Mouse (Mus musculus): Measurements from ENCODE around the gene Slc44a3.

Gene Slc44a3

DNA sequence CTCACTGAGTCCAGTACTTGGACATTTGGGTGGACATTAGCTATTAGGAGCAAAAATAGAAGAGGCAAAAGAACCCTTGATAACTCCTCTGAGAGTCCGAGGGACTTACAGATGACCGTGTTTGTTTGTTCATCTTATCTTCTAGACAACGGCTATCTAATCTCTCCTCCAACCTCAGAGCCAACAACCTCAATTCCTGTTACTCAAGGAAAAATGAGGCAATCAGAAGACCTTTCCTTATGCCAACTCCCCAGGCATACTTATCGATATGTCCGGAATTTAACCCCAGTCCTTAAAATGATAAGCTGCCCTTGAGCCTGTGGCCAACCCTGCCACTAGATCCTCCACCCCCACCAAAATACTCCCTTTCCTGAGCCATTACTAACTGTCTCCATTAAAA lies 31.5 kb downstream of the Slc44a3 start:
- no peak for DNase-seq (ENCODE audit: low spot score in 2 of 2)

DNA sequence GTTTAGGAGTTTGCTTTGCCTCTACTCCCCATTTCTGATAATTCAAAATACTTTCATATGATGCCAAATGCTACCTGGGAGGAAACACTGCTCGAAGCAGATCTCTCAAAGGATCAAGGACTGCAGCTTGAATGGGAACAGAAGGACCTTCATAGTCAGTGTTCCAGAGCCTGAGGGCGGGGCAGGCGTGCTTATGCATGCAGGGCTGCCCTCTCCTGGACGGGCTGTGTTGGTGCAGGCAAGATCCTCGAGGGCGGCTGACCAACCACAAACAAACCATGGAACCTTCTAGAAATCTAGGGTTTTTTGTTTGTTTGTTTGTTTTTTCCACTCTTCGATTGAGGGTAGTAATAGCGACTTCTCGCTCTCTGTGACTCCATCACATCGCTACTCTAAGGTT lies 32.0 kb downstream of the Slc44a3 start:
- DNase-seq (ENCODE audit: low spot score in 2 of 2) = peak; percentile 72 to 82

DNA sequence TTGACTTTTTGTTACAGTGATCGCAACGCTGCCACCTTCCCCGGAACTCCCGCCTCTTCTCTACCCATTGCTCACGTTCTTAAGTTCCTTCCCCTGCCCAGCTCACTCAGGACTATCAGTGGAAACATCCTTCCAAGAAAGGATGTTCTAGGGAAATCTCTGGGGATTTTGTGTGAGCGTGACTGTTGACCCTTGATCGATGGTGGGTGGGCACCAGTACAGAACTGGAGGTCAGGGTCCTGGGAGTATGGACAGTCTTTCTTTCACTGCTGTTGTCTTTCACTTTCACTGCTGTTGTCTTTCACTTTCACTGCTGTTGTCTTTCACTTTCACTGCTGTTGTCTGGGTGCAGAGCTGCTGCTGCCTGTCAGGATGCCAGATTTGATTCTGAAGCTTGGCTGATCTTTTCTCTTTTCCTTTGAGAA lies 38.2 kb downstream of the Slc44a3 start:
- no peak for DNase-seq (ENCODE audit: low spot score in 2 of 2)

DNA sequence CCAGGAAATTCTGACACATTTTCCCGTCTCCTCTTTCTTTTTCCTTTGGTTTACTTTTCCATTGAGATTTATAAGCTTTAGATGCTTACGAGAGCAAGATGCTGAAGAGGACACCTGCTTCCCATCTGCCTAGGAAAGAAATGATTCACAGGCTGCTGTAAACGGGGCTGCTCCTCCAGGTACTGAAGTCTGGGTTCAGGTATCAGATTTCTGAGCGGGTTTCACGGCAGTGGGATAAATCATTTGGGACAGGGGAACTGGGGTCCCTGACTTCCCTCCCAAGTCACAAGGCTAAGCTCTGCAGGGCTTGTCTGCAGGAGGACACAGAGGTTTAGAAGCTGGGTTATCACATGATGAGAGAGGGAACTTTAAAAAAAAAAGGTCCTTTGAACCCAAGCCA lies 40.2 kb downstream of the Slc44a3 start:
- no peak for DNase-seq (ENCODE audit: low spot score in 2 of 2)

DNA sequence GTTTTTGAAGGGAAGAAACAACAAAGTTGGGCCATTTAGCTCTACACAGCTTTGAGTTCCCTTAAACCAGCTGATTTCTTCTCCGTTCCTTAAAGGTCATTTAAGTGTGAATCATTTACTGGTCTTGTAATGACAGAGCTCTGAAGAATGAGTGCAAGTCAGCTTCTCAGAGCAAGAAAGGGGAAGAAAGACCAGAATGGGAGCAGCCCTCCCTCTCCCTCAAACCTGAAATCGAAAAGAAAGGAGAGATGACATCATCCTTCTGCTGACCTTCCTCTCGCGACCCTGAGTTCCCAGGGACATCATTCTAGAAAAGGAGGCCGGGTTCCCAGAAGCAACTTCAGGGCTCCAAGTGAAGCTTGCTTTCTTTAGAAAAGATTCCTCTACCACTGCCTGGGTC lies 41.3 kb downstream of the Slc44a3 start:
- no peak for DNase-seq (ENCODE audit: low spot score in 2 of 2)

DNA sequence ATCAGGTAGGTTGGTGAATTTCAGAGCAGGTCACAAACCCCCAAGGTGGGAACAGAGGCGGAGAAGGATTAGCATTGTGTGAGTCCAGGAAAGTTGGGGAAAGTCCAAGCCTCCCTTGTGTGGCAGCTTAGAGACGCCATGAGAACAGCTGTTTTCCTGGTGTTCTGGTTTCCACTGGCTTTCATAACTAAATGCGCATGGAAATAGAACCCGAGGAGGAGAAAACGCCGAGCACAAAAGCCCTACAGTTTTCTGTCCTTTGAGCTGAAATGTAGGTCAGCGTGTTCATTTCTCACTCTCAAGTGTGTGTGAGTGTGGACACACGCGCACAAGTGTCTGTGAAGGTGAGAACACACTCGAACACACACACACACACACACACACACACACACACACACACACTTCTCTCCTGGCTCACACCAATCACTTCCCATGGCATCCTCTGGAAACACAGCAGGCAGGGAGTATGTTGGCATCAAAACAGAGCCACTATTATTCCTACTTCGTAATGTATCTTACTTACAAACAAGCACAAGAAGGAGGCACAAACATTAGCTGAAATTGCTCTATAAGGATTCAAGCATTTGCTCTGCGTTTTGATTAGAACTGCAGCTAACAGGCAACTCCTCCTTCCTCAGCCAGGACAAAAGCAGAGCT lies 42.6 kb downstream of the Slc44a3 start:
- no peak for DNase-seq (ENCODE audit: low spot score in 2 of 2)

DNA sequence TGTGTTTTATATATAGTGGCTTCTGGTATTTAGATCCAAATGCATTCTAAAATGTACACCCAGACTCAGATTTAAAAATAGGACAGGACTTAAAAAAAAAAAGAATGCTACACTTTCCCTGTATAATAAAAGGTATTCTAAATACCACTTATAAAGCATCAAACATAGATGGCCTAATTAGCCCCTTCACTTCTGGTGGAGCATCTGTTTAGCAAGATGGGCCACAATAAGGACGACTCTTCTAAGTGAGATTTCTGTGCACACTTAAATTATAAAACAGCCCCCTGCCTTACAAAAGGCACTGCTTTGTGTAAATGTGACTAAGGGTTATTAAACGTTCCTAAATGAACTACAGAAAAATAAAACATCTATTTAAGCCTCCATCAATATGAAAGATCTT lies 47.0 kb downstream of the Slc44a3 start:
- no peak for DNase-seq (ENCODE audit: low spot score in 2 of 2)

DNA sequence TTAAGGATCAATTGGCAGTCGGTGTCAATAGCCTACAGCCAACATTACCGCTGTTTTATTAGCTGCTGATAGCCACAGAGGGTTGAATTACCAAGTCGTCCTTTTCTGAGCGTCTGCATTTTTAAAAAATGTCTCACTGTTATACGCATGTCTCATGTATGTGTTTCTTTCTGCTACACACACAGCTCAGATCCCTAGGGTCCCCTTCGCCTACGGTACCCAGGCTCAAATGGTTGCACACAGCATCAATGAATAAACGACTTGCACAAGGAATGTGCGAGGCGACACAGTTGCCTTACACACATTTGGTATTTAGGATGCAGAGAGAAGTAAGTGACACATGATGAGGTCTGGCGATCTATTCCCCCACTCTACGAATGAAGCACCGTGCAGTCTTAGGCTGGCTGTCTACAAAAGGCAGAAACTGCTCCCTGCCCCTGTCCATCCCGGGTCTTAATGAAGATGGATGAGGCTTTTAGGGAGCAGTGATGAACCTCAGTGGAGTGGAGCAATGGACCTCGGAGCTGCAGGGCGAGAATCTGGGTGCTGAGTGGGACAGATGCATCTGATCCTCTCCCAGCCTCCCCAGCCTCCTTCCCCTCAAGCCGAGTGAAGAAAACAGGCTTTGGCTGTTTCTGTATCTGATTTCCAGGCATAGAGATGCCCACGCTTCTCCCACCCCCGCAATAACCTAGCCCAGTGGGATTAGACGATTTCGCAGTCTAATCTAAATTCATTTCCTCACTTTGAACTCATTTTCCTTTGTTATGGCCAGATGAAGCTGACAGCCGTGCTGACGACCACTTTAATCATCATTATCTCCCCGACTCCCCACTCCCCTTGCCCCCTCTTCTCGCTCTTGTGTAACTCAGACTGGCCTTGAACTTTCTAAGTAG lies 48.7 kb downstream of the Slc44a3 start:
- no peak for DNase-seq (ENCODE audit: low spot score in 2 of 2)

DNA sequence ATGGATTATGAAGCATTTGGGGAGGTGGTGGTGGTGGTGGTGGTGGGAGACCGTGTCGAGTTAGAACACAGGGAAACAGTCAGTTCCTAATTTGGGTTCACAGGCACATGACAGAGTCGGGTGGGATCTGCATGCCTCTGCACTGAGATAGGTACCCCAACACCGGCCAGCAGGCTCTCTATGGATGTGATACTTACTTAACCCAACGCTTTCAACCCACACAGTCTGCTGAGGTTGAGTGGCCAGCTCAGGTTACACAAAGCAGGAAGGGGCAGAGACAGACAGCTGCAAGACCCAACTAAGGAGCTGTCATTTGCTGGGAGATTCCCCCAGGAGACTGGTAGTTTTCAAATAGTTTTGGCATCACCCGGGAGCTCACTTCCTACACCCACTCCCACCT lies 50.6 kb downstream of the Slc44a3 start:
- no peak for DNase-seq (ENCODE audit: low spot score in 2 of 2)

DNA sequence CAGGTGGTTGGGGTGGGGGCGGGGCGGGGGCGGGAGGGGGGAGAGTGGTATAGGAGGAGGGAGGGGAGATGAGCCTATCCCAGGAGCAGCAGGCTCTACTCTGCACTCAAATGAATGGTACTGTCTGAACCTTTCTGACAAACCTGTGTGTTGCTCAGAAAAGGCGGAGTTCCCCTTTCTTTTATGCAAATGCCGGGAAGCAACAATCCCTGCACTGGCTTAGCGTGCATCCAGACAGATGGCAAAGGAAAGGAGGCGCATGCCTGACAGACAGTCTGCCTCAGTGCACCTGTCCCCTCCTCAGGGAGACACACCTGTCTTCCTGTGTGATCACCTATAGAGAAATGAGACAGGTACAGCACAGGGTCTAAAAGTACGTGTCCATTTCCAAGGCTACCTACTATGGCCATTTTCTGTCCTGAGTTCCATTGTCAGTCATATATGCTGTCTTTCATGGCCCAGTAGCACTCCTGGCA lies 51.2 kb downstream of the Slc44a3 start:
- no peak for DNase-seq (ENCODE audit: low spot score in 2 of 2)

DNA sequence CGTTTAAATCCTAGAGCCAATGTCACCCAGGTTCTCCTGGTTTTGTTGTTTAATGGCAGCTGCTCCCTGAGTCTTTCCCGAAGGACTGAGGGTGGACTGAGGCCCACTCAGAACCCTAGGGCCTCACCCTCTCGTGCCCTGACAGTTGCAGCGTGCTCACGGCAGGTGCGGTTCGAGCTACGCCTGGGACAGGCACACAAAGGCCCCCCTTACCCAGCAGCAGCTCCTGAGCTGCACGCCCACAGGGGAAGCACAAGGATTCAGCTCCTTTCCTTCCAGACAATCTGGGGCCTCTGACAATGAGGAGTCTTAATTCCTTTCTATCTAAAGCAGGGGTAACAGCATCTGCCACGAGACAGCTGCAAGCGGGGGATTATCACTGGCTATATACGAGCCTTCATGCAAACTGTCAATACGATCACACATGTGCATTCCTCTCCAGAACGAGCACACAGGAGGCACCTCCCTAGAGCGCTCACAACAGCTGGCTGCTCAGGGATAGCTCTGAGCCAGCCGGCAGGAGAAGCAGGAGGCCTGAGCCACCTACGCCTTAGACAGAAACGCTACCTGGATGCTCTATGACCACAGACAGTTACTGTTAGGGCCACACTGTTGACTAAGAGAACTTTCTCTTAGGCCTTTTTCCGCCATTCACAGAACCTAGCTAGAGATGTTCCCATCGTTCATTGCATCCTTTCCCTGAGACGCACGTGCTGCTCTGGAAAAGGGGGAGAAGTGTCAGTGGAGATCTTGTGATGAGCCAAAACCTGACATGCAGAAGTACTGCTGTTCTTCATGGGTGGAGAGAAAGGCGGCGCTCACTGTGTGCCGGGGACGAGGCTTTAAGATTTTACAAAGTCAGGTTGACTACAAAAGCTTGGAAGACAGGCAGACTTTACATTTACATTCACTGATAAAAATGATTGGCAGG lies 51.9 kb downstream of the Slc44a3 start:
- DNase-seq (ENCODE audit: low spot score in 2 of 2) = no peak

DNA sequence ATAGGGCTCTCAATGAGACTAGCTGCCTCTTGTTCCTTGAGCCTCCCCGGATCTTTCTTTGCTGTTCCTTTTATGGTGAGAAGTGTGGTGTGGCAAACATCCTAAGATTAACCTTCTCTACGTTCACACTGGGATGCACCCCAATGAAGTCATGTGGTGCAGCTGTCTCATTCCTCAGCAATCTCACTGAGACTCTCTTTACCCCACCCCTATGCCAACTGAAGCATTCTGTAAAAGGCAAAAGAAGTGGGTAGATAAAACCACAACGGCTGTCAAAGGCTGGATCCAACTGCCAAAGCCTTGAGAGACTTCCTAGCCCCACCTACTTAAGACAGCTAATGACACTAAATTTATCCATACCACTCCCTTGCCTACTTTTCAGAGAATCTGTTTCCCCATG lies 57.5 kb downstream of the Slc44a3 start:
- DNase-seq (ENCODE audit: low spot score in 2 of 2) = no peak

DNA sequence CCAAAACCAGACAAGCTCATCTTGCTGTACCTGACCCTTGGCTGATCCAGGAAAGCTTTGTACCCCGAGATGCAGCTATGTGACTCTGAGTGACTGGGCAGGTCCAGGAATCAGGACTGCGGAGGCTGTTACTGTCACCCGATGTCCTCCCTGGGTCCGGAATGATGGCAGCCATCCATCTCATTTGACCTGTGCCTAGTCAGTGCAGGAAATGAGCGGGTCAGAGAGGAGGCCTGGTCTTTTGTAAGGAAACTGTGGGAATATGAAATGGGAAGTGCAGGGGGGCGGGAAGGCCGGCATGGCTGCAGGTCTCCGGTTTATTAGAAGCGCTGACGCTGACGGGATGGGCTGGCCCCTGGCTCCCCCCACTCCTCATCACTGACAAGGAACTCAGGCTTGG lies 60.5 kb downstream of the Slc44a3 start:
- no peak for DNase-seq (ENCODE audit: low spot score in 2 of 2)

DNA sequence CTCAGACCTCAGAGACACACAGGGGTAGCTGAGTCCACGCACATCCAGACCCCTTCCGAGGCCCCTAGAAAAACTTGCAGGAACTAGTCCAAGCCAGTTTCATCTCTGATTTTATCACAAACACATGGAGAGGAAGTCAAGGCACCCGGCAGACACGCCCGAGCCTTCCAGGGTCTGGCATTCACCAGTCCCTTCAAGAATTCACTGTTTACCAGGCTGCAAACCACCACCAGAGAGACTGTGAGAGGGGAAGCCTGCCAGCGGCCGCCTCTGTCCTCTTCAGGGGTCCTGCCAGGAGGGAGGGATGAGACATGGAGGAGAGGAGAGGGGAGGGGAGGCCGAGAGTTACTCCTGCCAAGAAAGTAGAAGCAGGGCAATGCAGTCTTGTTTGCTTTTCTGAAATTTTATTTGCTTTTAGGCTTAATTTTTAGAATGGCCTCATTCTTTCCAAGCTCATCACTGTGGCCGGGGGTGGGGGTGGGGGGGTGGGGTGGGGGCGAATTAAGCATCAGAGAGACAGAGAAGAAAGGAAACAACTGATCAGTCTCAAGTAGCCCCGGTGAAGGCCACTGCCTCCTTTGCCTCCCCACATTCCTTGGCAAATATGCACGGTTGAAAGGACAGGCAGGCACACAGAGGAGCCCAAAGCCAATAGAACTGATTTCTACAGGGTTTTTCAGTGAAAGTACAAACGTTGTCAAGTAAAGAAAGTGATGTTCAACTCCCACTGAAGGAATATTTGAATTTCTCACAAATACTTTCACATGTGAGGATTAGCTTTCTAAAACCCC lies 62.8 kb downstream of the Slc44a3 start:
- DNase-seq (ENCODE audit: low spot score in 2 of 2) = peak in 1 of 2 experiments; percentile 46

DNA sequence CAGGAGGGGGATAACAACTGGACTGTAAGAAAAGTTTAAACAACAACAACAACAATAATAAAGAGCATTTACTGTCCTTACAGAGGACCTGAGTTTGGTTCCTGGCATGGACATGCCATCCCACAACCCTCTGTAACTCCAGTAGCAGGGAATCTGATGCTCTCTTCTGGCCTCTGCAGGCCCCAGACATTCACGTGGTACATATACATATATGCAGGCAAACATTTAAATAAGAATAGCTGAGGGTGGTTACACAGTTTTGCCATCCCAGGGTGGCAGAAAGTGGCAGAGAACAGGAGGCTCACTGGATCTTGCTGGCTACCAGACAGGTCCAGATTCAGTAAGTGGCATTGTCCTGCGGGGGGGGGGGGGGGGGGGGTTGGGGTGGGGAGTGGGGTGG lies 64.1 kb downstream of the Slc44a3 start:
- no peak for DNase-seq (ENCODE audit: low spot score in 2 of 2)

DNA sequence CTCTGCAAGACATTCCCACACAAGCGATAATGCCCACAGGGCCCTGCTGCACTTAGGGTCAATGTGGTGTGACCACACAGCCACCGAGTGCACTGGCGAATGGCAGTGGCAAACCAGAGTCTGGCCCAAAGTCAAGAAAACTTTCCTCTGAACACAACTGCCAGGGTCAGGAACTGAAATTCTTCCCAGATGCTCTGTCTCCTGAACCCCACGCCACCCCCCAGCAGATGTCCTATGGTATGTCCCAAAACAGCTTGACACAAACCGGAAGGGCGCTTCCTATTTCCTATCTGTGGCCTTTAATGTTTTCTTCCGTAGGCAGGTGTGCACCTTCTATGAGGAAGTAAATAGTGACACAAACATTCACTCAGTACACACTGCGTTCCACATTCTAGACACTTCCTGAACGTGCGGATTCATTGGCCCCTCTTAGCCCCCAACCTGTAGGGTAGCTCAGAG lies 65.1 kb downstream of the Slc44a3 start:
- no peak for DNase-seq (ENCODE audit: low spot score in 2 of 2)

DNA sequence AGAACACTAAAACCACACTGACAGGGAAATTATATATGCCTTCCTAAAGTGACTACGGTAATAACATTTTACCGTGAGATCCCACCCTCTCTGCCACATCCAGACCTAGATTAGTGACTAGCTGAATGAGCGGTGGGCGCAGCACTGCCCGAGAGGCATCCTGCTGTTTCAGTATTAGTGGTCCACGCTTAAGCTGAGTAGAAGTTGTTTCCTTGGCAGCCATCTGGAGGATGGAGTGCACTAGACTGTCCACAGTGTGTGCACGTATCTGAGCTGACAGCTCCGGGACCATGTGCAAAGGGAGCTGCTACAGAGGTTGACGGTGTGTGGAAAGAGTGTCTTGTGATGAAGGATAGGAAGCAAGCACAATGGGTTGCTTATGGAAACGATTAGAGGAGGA lies 66.4 kb downstream of the Slc44a3 start:
- no peak for DNase-seq (ENCODE audit: low spot score in 2 of 2)

DNA sequence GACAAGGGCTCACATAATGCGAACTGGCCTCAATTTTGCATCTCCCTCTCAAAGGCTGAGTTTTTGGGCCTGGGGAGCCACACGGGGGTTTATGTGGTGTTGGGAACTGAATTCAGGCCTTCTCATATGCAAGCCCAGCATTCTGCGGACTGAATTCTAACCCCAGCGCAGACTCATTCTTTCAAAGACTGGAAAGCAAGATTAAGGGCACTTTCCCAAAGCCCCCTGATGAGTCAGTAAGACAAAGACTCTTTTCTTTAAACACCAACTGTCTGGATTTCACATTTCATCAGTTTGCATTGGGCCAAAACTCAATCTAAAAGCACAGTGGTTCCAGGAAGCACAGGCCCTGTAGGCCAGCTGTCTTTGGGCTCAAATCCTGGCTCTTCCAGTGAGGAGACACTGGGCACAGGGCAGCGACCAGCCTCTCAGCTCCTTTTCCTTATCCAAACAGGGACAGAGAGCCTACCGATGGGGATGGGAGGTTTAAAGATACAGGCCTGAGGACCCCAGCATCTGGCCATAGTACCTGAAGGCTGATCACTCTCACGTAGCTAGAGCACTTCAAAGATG lies 67.4 kb downstream of the Slc44a3 start:
- no peak for DNase-seq (ENCODE audit: low spot score in 2 of 2)

DNA sequence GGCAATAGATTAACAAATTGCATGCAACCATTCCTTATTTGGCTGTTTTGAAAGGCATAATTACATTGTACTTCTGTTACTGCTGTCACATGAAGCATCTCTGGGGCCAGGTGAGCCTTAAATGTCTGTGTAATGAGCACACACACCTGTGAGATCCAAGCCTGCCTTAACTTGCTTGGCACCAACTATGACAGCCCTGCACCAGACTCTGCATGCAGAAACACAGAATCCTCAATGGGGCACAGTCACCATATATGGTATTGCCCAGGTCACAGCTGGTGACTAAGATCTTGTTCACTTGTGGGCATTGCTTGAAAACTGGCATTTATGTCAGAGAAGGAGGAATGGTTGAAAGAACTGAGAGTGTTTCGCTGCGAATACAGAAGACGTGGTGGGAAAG lies 69.4 kb downstream of the Slc44a3 start:
- DNase-seq (ENCODE audit: low spot score in 2 of 2) = no peak

DNA sequence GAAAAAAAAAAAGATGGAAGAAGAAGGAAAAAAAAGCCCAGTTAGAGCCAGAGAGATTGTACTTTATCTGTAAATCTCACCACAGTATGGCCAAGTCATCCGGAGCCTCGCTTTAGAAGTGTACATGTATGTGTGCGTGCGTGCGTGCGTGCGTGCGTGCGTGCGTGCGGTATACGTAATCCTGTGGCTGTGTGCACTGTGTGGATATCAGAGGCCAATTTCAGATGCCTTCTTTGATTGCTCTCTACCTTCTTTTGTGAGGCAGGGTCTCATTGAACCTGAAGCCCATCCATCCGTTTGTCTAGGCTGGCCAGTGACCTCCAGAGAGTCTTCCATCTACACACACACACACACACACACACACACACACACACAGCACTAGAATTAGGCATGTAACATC lies 70.7 kb downstream of the Slc44a3 start:
- no peak for DNase-seq (ENCODE audit: low spot score in 2 of 2)
